Mouse (Mus musculus): ENCODE results near the gene Cul1. TPM values are rescaled to one million over a fixed set of nuclear protein-coding genes. Genes with fewer than 3 reads are reported as not detected.

Gene Cul1
- polyA plus RNA-seq, 2 experiments, result 104 to 125 TPM

GRCm38 (mm10) chr6:47560407-47560806 lies 107.2 kb downstream of the Cul1 start:
- H3K4me2 ChIP-seq (replicated peaks; ENCODE audit: low read depth, low read length, severe bottlenecking), result no peak overlapping the region
- H3K36me3 ChIP-seq (ENCODE audit: control insufficient read depth, insufficient read depth, low read length), result peaks cover 43% of the 10 kb centered on the region
- DNase-seq (ENCODE audit: low spot score) (no peak), ATAC-seq (ENCODE audit: low FRiP score, low read depth) (no peak)
- TF ChIP-seq POLR2A (IDR thresholded peaks at IDR 0.05; ENCODE audit: borderline replicate concordance, extremely low read depth, insufficient read depth, insufficient read length), result no peak
- no peak overlapping the region for H3K4me3 ChIP-seq (replicated peaks; ENCODE audit: low read length)
- no peaks in the 10 kb centered on the region for H3K9me3 ChIP-seq (ENCODE audit: control insufficient read depth, low read length)
- H3K27ac ChIP-seq (replicated peaks; ENCODE audit: low read depth, low read length), result no peak overlapping the region
- H3K9ac ChIP-seq (ENCODE audit: low read depth, low read length, severe bottlenecking), result no peak overlapping the region
- H3K27me3 ChIP-seq (ENCODE audit: control insufficient read depth, insufficient read depth, low read length), result no peaks in the 10 kb centered on the region
- no peaks in the 10 kb centered on the region for H3K4me1 ChIP-seq (ENCODE audit: control insufficient read depth, insufficient read depth, low read length)

DNA sequence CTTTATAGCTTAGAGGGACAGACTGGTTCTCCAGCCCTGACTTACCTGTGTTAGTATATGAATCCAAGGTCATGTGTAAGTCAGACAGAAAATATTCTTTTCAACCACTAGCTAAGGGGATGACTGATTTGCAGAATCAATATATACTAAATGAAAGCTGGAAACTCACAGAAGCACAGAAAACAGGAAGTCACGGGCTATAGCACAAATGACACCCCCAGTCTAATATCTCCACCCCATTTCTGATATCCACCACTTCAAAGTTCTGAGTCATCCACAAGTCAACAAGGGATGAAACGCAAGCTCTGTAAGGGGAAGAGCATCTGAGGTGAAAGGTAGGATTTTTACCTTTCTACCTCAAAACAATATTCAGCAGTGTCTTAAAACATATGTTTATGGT lies 107.6 kb downstream of the Cul1 start:
- Histone ChIP-seq H3K4me2 (replicated peaks; ENCODE audit: low read depth, low read length, severe bottlenecking) (no peak overlapping the region), H3K4me3 (replicated peaks; ENCODE audit: low read length) (no peak overlapping the region), H3K27ac (replicated peaks; ENCODE audit: low read depth, low read length) (no peak overlapping the region), H3K9ac (ENCODE audit: low read depth, low read length, severe bottlenecking) (no peak overlapping the region), H3K27me3 (ENCODE audit: control insufficient read depth, insufficient read depth, low read length) (no peaks in the 10 kb centered on the region), H3K9me3 (ENCODE audit: control insufficient read depth, low read length) (no peaks in the 10 kb centered on the region), H3K4me1 (ENCODE audit: control insufficient read depth, insufficient read depth, low read length) (no peaks in the 10 kb centered on the region), H3K36me3 (ENCODE audit: control insufficient read depth, insufficient read depth, low read length) (peaks cover 39% of the 10 kb centered on the region)
- no peak for TF ChIP-seq POLR2A (IDR thresholded peaks at IDR 0.05; ENCODE audit: borderline replicate concordance, extremely low read depth, insufficient read depth, insufficient read length)
- 90% methylated on average over 2 of the region's 2 CpGs for WGBS
- DNase-seq (ENCODE audit: low spot score), result no peak
- ATAC-seq (ENCODE audit: low FRiP score, low read depth), result no peak

GRCm38 (mm10) chr6:47561426-47561825 lies 108.2 kb downstream of the Cul1 start:
- H3K36me3 ChIP-seq (ENCODE audit: control insufficient read depth, insufficient read depth, low read length), result peaks cover 45% of the 10 kb centered on the region

DNA sequence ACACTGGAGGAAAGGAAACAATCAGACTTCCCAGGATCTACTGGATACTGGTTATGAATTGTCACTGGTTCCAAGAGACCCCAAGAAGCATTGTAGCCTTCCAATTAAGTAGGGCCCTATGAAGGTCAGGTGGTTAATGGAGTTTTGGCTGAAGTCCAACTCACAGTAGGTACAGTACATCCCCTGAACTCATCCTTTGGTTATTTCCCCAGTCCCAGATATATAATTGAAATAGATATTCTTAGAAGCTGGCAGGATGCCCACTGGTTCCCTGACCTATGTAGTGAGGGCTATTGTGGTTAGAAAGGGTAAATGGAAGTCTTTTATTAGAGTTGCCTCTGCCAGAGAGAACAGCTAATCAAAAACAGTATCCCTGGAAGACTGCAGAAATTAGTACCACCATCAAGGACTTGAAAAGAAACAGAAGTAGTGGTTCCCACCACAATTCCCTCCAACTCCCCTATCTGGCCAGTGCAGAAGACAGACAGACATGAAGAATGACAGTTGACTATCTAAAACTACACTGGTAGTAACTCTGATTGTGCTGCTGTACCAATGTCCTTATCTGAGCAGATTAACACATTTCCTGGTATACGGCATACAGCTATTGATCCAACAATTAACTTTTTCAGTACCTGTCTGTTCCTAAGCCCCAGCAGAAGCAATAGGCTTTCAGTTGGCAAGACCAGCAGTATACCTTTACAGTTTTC lies 112.3 kb downstream of the Cul1 start:
- Histone ChIP-seq H3K4me3 (replicated peaks; ENCODE audit: low read length) (no peak overlapping the region), H3K4me1 (ENCODE audit: control insufficient read depth, insufficient read depth, low read length) (no peaks in the 10 kb centered on the region), H3K27ac (replicated peaks; ENCODE audit: low read depth, low read length) (no peak overlapping the region), H3K4me2 (replicated peaks; ENCODE audit: low read depth, low read length, severe bottlenecking) (no peak overlapping the region), H3K27me3 (ENCODE audit: control insufficient read depth, insufficient read depth, low read length) (no peaks in the 10 kb centered on the region), H3K36me3 (ENCODE audit: control insufficient read depth, insufficient read depth, low read length) (peaks cover 63% of the 10 kb centered on the region), H3K9me3 (ENCODE audit: control insufficient read depth, low read length) (no peaks in the 10 kb centered on the region), H3K9ac (ENCODE audit: low read depth, low read length, severe bottlenecking) (no peak overlapping the region)
- DNase-seq (ENCODE audit: low spot score), result no peak
- 87% methylated on average over 1 of the region's 1 CpGs for WGBS
- ATAC-seq (ENCODE audit: low FRiP score, low read depth), result no peak
- TF ChIP-seq POLR2A (IDR thresholded peaks at IDR 0.05; ENCODE audit: borderline replicate concordance, extremely low read depth, insufficient read depth, insufficient read length), result no peak

More at GRCm38 (mm10) chr6:47561426-47561825, 108.2 kb downstream of the Cul1 start:
- ATAC-seq (ENCODE audit: low FRiP score, low read depth), result no peak
- Histone ChIP-seq H3K4me3 (replicated peaks; ENCODE audit: low read length) (no peak overlapping the region), H3K27ac (replicated peaks; ENCODE audit: low read depth, low read length) (no peak overlapping the region), H3K9ac (ENCODE audit: low read depth, low read length, severe bottlenecking) (no peak overlapping the region), H3K27me3 (ENCODE audit: control insufficient read depth, insufficient read depth, low read length) (no peaks in the 10 kb centered on the region), H3K4me1 (ENCODE audit: control insufficient read depth, insufficient read depth, low read length) (no peaks in the 10 kb centered on the region), H3K9me3 (ENCODE audit: control insufficient read depth, low read length) (no peaks in the 10 kb centered on the region), H3K4me2 (replicated peaks; ENCODE audit: low read depth, low read length, severe bottlenecking) (no peak overlapping the region)
- 90% methylated on average over 5 of the region's 5 CpGs for WGBS
- DNase-seq (ENCODE audit: low spot score), result no peak
- TF ChIP-seq POLR2A (IDR thresholded peaks at IDR 0.05; ENCODE audit: borderline replicate concordance, extremely low read depth, insufficient read depth, insufficient read length), result no peak

DNA sequence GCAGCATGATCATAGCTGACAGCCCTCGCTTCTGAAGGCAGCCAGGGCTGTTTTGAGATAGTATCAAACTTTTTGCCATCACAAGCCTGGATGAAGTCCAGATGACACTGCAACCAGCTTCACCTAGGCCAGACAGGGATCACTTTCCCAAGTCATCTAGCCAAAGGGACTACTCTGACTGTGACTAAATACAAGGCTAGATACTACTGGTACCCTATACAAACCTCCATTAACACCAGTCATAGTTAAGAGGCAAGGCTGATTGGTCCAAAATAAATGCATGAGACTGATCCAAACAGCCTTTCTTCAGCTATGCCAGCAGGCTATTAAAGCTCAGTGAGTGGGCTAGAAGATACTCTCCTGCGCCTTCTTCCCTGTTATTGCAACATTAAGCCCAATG lies 119.7 kb downstream of the Cul1 start:
- no peak overlapping the region for H3K4me3 ChIP-seq (replicated peaks; ENCODE audit: low read length)
- no peak overlapping the region for H3K4me2 ChIP-seq (replicated peaks; ENCODE audit: low read depth, low read length, severe bottlenecking)
- H3K9me3 ChIP-seq (ENCODE audit: control insufficient read depth, low read length), result no peaks in the 10 kb centered on the region
- no peak overlapping the region for H3K9ac ChIP-seq (ENCODE audit: low read depth, low read length, severe bottlenecking)
- no peaks in the 10 kb centered on the region for H3K27me3 ChIP-seq (ENCODE audit: control insufficient read depth, insufficient read depth, low read length)
- DNase-seq (ENCODE audit: low spot score) (no peak), ATAC-seq (ENCODE audit: low FRiP score, low read depth) (no peak)
- no peaks in the 10 kb centered on the region for H3K4me1 ChIP-seq (ENCODE audit: control insufficient read depth, insufficient read depth, low read length)
- no peak overlapping the region for H3K27ac ChIP-seq (replicated peaks; ENCODE audit: low read depth, low read length)
- no peak for TF ChIP-seq POLR2A (IDR thresholded peaks at IDR 0.05; ENCODE audit: borderline replicate concordance, extremely low read depth, insufficient read depth, insufficient read length)
- 93% methylated on average over 2 of the region's 2 CpGs for WGBS
- peaks cover 38% of the 10 kb centered on the region for H3K36me3 ChIP-seq (ENCODE audit: control insufficient read depth, insufficient read depth, low read length)

Other genes starting within 250 kb of the Cul1 start
- 121 and 153 TPM in 2 replicates for gene Ezh2, start 141.9 kb downstream of the Cul1 start, polyA plus RNA-seq (2012; rRNA removed)
- 81.0 and 84.6 TPM in 2 replicates for gene Ezh2, start 141.9 kb downstream of the Cul1 start, polyA plus RNA-seq (2014; fragmentation: Nextera tagmentation; extraction: Ambion mirVana)

All from limb, embryonic 14.5 days (tissue).